Mouse (Mus musculus) left cerebral cortex, postnatal 14 days (tissue): ENCODE measurements at regions not wholly inside any gene's neighbourhood (a gene's known extent, or its start where the extent isn't known, plus 50 kb on each side); places are given as distances from the start of the nearest gene placed in this dataset.
"Not testable (repeated sequence)": the region's sequence is repeated elsewhere in the genome, so short reads cannot be mapped to it uniquely, and the experiment has no call there.

ENCODE experiments used
- DNase-seq, 2 experiments: peaks; one replicate each; pipeline ENCODE4 v3.0.0; 2021 to 2022; ENCODE audit warnings: low spot score in 2 of 2, mixed read lengths in 1 of 2
- intact Hi-C: fragments of 180-260 bp; cut with DNase I; formaldehyde crosslinking; loops from one replicate; pipeline ENCODE4 v1.15.1; 2025

GRCm38 (mm10) chr5:78075203-78075602 lies 667.4 kb upstream of the Igfbp7 start:
- DNase-seq: no peak
- intact Hi-C loops: no loop called here

DNA sequence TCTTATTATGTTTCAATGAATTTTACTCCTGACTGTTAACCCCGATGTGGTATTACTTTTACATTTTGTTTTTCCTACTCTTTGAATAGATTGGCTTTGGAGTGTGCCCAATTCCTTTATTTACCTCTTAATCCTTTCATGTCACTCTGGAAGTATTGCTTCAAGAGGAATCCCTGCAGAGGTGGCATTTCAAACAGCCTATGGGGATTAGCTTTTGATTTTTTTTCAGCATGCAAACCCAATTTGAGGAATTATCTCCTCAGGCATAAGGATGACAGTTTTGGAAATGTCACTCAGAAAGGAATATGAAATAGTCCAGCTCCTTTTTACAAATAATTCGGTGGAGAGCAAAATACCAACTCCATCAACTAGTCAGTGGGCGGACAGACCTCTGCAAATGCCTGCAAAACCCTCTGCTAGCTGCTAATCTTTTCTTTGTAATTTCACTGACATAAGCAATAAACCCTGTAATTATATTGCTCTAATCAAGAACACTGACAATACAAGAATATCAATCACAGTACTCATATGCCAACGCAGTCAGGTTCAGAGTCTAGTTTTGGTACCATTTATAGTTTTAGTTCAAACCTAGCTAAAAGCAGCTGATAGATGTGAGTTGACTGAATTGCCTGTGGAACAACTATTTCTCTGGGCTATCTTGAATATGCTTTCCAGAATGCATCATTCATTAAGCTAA lies 624.9 kb upstream of the Igfbp7 start:
- no peak for DNase-seq

DNA sequence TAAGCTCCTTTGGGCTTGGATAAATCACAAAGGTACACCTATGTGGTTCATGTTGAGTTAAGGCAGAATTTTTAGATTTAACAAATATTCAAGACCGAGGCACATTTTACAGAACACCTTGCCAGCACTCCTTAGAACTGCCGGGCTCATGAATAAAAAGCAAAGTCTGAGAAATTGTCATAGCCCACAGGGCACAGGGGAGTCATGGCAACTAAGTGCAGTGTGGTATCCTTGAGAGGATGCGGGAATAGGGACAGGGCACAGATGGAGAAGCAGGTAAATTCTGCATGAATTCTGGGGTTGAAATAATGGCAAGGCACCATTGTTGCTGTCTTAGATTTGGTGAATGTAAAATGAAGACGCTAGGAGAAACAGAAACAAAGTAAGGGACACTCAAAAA lies 609.7 kb upstream of the Igfbp7 start:
- intact Hi-C loops: no loop called here
- DNase-seq: no peak

More for the DNA sequence above, 624.9 kb upstream of the Igfbp7 start:
- intact Hi-C loops: no loop called here

- DNase-seq: no peak
- intact Hi-C loops: no loop called here
Measured at GRCm38 (mm10) chr5:77986449-77987047, 578.7 kb upstream of the Igfbp7 start.

GRCm38 (mm10) chr5:77985269-77985668 lies 577.4 kb upstream of the Igfbp7 start:
- no peak for DNase-seq
- intact Hi-C loops: no loop called here

DNA sequence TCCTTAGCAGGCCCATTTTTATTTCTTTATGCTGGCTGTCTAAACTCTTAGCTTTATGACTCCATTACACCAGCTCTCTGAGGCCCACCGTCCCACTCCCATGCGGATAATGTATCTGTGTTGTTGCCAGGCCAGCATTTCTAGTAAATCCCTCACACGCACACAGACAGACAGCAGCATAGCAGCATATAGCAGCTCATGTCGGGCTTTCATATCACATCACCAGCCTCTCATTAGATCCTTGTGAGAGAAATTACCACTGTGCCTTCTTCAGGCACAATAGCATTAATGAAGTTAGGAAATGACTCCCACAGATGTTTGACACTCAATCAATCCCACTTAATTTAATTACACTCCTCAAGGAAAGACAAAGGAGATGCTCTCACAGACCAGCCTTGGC lies 532.2 kb upstream of the Igfbp7 start:
- DNase-seq, intact Hi-C loops: not testable (repeated sequence)

- intact Hi-C loops: no loop called here
- no peak for DNase-seq
Measured at GRCm38 (mm10) chr5:77931874-77932273, 524.0 kb upstream of the Igfbp7 start.

- intact Hi-C loops: no loop called here
Measured at GRCm38 (mm10) chr5:77921186-77921585, 513.3 kb upstream of the Igfbp7 start.

DNA sequence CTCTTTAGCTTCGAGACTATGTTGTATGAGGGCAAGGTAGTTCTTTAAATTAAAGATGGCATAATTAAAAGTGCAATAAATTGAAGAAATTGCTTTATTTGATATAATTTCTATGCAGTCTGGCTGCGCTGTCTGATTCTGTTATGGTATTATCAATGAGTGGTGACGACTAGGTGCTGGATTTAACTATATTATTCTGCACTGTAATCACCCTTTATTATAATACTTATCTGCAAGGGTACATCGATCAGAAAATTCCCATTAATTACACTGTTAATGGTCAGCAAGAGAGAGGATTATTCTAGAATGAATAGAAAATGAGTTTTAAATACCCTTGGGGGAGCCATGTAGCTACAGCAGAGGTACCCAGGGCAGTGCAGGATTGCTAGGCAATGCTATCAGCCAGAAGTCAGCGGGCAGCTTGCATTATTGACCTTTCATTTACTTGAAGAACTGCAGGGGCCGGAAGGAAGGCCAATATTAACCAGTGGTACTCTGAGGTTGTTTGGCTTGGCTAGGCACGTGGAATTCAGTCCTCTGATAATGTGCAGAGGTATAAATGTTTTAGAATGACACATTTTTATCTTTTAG lies 509.3 kb upstream of the Igfbp7 start:
- no peak for DNase-seq
- intact Hi-C loops: no loop called here

More at GRCm38 (mm10) chr5:77921186-77921585, 513.3 kb upstream of the Igfbp7 start:
- DNase-seq: no peak

- DNase-seq: no peak
- intact Hi-C loops: no loop called here
Measured at GRCm38 (mm10) chr5:77916375-77916774, 508.5 kb upstream of the Igfbp7 start.

DNA sequence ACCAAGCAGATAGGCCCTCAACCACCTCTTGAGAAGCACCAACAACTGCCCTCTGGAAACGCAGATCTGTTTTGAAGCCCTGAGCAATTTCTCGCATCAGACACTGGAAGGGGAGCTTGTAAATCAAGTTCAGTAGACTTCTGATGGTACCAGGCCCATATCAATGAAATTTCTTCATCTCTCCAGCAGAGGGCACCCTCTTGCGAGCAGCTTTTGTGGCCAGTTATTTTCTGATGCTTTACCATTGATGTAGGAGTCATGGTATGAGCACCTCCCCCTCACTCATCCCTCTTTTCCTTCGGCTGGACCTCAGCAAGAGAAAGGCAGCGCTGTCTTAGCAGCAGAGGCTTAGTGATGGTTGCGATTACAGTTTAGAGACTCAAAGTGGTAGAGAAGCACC lies 501.4 kb upstream of the Igfbp7 start:
- intact Hi-C loops: no loop called here
- peak in 1 of 2 experiments; percentile 7 for DNase-seq

DNA sequence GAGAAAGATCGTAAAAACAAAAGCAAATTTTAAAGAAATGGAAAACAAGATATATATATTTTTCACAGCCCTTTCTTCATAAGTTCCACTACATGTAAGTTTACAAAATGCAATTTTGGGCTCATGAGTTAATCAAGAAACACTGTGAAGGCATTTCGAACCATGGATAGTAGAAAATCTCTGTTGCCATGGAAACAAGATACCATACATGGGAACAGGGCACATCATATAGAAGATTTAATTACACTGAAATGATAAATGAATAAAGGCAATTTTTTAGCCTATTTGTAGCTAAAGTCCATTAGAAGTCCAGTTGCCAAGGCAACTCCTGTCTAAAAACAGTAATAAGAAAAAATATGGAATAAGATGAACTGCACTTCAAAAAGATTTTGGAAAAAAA lies 484.2 kb upstream of the Igfbp7 start:
- intact Hi-C loops, DNase-seq: not testable (repeated sequence)

DNA sequence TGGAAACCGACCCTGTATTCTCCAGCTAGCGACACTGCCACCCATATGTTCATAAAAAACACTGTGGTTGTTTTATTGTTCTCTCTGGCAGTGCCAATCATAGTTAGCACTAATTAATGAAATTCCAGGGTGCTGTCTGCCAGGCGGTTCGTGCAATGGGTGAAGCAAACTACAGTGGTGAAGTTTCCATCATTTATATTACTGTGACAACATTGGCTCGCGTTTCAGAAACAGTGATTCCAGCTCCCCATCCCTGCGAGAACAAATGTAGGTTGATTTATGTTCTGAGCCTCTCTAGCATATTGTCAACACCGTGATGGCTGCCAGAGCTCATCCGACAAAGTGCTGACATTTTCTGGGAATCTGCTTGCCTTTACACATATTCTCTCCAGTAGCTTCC lies 480.7 kb upstream of the Igfbp7 start:
- intact Hi-C loops: no loop called here
- DNase-seq: peak; percentile 55 to 72

DNA sequence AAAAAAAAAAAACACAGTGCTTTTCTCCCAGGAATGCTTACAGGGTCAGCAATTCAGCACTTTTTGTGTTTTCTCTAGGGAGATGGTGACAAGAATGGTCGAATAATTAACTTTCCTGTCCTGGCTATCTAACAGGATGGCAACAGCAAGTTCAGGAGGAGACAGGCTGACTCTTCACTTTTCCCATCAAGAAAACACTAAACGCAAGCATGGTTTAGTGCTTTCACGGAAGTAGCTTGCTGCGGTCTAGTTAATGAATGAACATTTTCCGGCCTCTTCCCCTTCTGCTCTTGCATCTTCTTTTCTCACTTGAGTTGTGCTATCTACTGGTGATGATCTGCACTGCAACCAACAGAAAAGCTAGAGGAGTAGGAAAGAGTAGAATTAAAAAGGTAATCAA lies 463.6 kb upstream of the Igfbp7 start:
- DNase-seq: no peak
- intact Hi-C loops: no loop called here

DNA sequence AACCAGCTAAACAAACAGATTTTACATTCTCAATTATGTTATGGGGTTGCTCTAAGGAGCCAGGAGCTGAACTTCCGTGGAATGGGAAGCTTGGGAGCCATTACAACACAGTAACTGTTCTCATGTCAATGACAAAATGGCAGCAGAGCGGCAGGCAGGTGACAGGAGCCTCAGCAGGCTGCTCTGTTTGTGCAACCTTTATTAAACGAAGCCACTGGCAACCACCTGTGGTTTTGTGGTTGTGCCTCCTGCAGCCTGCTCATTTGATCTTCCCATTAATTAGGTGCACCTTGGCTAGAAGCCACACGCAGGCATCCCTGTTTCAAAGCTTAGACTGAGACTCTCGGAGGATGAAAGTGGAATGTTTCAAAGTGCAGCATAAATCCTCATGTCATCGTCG lies 457.5 kb upstream of the Igfbp7 start:
- intact Hi-C loops: no loop called here
- no peak for DNase-seq

- intact Hi-C loops: no loop called here
- DNase-seq: no peak
Measured at GRCm38 (mm10) chr5:77855191-77855590, 447.4 kb upstream of the Igfbp7 start.

GRCm38 (mm10) chr5:77853999-77854784 lies 446.4 kb upstream of the Igfbp7 start:
- intact Hi-C loops: no loop called here
- DNase-seq: no peak

DNA sequence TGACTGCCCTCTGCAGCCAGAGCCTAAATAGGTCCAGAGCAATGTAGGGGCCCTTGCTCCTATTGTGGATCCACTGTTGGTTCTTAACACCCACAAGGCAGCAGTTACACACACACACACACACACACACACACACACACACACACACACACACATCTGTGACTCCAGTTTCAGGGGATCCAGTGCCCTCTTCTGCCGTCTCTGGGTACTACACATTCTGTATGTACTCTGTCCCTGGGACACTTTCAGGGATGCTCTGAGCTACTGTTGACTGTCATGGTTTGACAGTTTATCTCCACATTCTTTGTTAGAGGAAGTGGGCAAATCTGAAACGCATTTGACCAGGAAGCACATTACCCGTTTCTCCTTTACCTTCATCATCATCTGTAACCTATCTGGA lies 443.8 kb upstream of the Igfbp7 start:
- DNase-seq: no peak
- intact Hi-C loops: no loop called here

DNA sequence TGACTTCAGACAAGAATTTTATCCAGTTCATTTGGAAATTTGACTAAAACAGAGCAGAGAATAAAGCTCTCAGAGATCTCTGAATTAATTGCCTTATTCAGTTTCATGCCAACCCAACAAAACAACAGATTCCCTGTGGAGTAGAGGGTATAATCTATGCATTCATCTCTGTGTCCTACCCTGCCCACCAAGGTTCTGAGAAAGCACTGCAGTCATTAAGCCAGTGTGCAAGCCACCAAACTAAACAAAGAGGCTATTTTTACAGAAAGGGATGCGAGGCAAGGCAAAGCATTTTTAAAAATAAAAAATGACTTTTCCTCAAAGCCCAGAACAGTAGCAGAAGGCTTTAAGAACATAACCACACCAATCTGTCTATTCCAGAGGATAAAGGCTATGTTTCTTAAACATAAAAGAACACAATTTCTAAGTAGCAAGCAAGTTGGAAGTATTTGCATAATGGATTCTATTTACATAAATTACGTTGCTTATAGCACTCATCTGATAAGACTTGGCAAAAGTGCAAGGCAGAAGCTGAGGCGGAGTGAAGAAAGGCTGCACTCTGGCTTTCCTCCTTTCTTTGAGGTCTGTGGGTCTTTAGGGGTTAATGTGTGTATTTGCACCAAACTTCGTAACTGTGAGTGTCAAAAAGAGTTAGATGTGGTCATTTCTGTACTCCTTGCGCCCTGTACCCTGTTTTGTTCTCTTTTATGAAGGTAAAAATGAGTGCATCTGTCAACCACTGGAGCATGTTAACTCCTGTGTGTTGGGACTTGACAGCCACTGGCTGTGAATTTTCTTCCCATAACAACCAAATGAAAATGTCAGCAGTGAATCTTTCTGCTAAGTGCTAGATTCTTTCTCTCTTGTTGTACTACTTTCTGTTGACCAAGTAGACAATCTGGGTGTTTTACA lies 430.6 kb upstream of the Igfbp7 start:
- intact Hi-C loops: no loop called here
- peak in 1 of 2 experiments; percentile 37 for DNase-seq
